Mouse (Mus musculus): ENCODE measurements around the gene 6030498E09Rik. TPM values are rescaled to one million over a fixed set of nuclear protein-coding genes. Genes with fewer than 3 reads are reported as not detected.

Gene 6030498E09Rik
- not detected in 2 replicates for polyA plus RNA-seq (2016; fragmentation: Nextera tagmentation; extraction: Ambion mirVana)

- ATAC-seq (ENCODE audit: low FRiP score, low read depth), result no peak
- Histone ChIP-seq H3K4me3 (no peak within 1 kb of the TSS), H3K9me3 (no peaks in the 10 kb centered on the region), H3K36me3 (no peaks in the 10 kb centered on the region), H3K9ac (replicated peaks) (no peak within 1 kb of the TSS), H3K4me2 (replicated peaks) (no peak within 1 kb of the TSS), H3K27me3 (no peaks in the 10 kb centered on the region), H3K27ac (replicated peaks) (no peak within 1 kb of the TSS), H3K4me1 (no peaks in the 10 kb centered on the region)
- WGBS, result 83% methylated on average over 9 of the region's 9 CpGs
Observed at GRCm38 (mm10) chrX:38772478-38772877, at the start of gene 6030498E09Rik. 6030498E09Rik (plus strand) TSS chrX:38772671.

GRCm38 (mm10) chrX:38730081-38730480, 42.4 kb upstream of the 6030498E09Rik start:
- H3K9ac ChIP-seq (replicated peaks), result no peak overlapping the region
- 0 out of 2 replicates have a peak, but pooled peaks cover 2% of the 10 kb centered on the region for H3K4me1 ChIP-seq
- H3K9me3 ChIP-seq, result no peaks in the 10 kb centered on the region
- no peaks in the 10 kb centered on the region for H3K36me3 ChIP-seq
- no peak; the same call in 1 of the 2 replicates for ATAC-seq (ENCODE audit: low FRiP score, low read depth)
- no peak overlapping the region for H3K4me2 ChIP-seq (replicated peaks)
- WGBS, result 49% methylated on average over 3 of the region's 5 CpGs
- no peaks in the 10 kb centered on the region for H3K27me3 ChIP-seq
- no peak overlapping the region for H3K4me3 ChIP-seq
- H3K27ac ChIP-seq (replicated peaks), result no peak overlapping the region

- Histone ChIP-seq H3K27me3 (no peaks in the 10 kb centered on the region), H3K4me3 (no peak overlapping the region), H3K4me1 (0 out of 2 replicates have a peak, but pooled peaks cover 2% of the 10 kb centered on the region), H3K4me2 (replicated peaks) (no peak overlapping the region), H3K9me3 (no peaks in the 10 kb centered on the region), H3K36me3 (no peaks in the 10 kb centered on the region), H3K27ac (replicated peaks) (no peak overlapping the region), H3K9ac (replicated peaks) (no peak overlapping the region)
- ATAC-seq (ENCODE audit: low FRiP score, low read depth), result no peak
- 39% methylated on average over 2 of the region's 2 CpGs for WGBS
Observed at GRCm38 (mm10) chrX:38730639-38731038, 41.8 kb upstream of the 6030498E09Rik start.

GRCm38 (mm10) chrX:38733683-38734082, 38.8 kb upstream of the 6030498E09Rik start:
- Histone ChIP-seq H3K4me1 (0 out of 2 replicates have a peak, but pooled peaks cover 2% of the 10 kb centered on the region), H3K27me3 (no peaks in the 10 kb centered on the region), H3K4me3 (no peak overlapping the region), H3K27ac (replicated peaks) (no peak overlapping the region), H3K36me3 (no peaks in the 10 kb centered on the region), H3K9ac (replicated peaks) (no peak overlapping the region), H3K4me2 (replicated peaks) (no peak overlapping the region), H3K9me3 (no peaks in the 10 kb centered on the region)
- no peak for ATAC-seq (ENCODE audit: low FRiP score, low read depth)
- 91% methylated on average over 5 of the region's 5 CpGs for WGBS

GRCm38 (mm10) chrX:38734916-38735880, 37.3 kb upstream of the 6030498E09Rik start:
- ATAC-seq (ENCODE audit: low FRiP score, low read depth), result no peak
- 57% methylated on average over 13 of the region's 13 CpGs for WGBS
- H3K27ac ChIP-seq (replicated peaks), result no peak overlapping the region

GRCm38 (mm10) chrX:38771453-38771852, 1.0 kb upstream of the 6030498E09Rik start:
- ATAC-seq (ENCODE audit: low FRiP score, low read depth), result no peak
- Histone ChIP-seq H3K4me1 (no peaks in the 10 kb centered on the region), H3K9ac (replicated peaks) (no peak overlapping the region), H3K4me2 (replicated peaks) (no peak overlapping the region), H3K4me3 (no peak overlapping the region), H3K27me3 (no peaks in the 10 kb centered on the region), H3K36me3 (no peaks in the 10 kb centered on the region), H3K9me3 (no peaks in the 10 kb centered on the region), H3K27ac (replicated peaks) (no peak overlapping the region)
- WGBS, result 76% methylated on average over 2 of the region's 2 CpGs

More at GRCm38 (mm10) chrX:38734916-38735880, 37.3 kb upstream of the 6030498E09Rik start:
- no peak overlapping the region for H3K4me3 ChIP-seq
- no peak overlapping the region for H3K4me2 ChIP-seq (replicated peaks)
- no peak overlapping the region for H3K9ac ChIP-seq (replicated peaks)
- H3K4me1 ChIP-seq, result no peaks in the 10 kb centered on the region
- H3K36me3 ChIP-seq, result no peaks in the 10 kb centered on the region
- no peaks in the 10 kb centered on the region for H3K27me3 ChIP-seq
- H3K9me3 ChIP-seq, result no peaks in the 10 kb centered on the region

- WGBS, result 48% methylated on average over 3 of the region's 3 CpGs
- H3K9ac ChIP-seq (replicated peaks), result no peak overlapping the region
- peak; percentile 52; the same call in 1 of the 2 replicates for ATAC-seq (ENCODE audit: low FRiP score, low read depth)
Observed at GRCm38 (mm10) chrX:38771886-38772285, 585 bp upstream of the 6030498E09Rik start.

GRCm38 (mm10) chrX:38794373-38794772, 21.9 kb downstream of the 6030498E09Rik start:
- no peaks in the 10 kb centered on the region for H3K27me3 ChIP-seq
- WGBS, result 74% methylated on average over 3 of the region's 3 CpGs
- H3K4me2 ChIP-seq (replicated peaks), result no peak overlapping the region
- ATAC-seq (ENCODE audit: low FRiP score, low read depth), result no peak
- no peaks in the 10 kb centered on the region for H3K36me3 ChIP-seq
- H3K9me3 ChIP-seq, result no peaks in the 10 kb centered on the region
- H3K9ac ChIP-seq (replicated peaks), result no peak overlapping the region
- H3K27ac ChIP-seq (replicated peaks), result no peak overlapping the region
- no peak overlapping the region for H3K4me3 ChIP-seq
- no peaks in the 10 kb centered on the region for H3K4me1 ChIP-seq

More at GRCm38 (mm10) chrX:38771886-38772285, 585 bp upstream of the 6030498E09Rik start:
- H3K27ac ChIP-seq (replicated peaks), result no peak overlapping the region
- H3K4me3 ChIP-seq, result no peak overlapping the region
- no peaks in the 10 kb centered on the region for H3K4me1 ChIP-seq
- H3K9me3 ChIP-seq, result no peaks in the 10 kb centered on the region
- no peak overlapping the region for H3K4me2 ChIP-seq (replicated peaks)
- H3K27me3 ChIP-seq, result no peaks in the 10 kb centered on the region
- H3K36me3 ChIP-seq, result no peaks in the 10 kb centered on the region

- no peak overlapping the region for H3K4me2 ChIP-seq (replicated peaks)
- no peaks in the 10 kb centered on the region for H3K4me1 ChIP-seq
- ATAC-seq (ENCODE audit: low FRiP score, low read depth), result peak; percentile 58; the same call in 1 of the 2 replicates
- H3K27me3 ChIP-seq, result no peaks in the 10 kb centered on the region
- 44% methylated on average over 3 of the region's 3 CpGs for WGBS
- no peaks in the 10 kb centered on the region for H3K9me3 ChIP-seq
- no peaks in the 10 kb centered on the region for H3K36me3 ChIP-seq
- no peak overlapping the region for H3K27ac ChIP-seq (replicated peaks)
- H3K9ac ChIP-seq (replicated peaks), result no peak overlapping the region
- no peak overlapping the region for H3K4me3 ChIP-seq
Observed at GRCm38 (mm10) chrX:38813934-38814333, 41.5 kb downstream of the 6030498E09Rik start.

GRCm38 (mm10) chrX:38816841-38817240, 44.4 kb downstream of the 6030498E09Rik start:
- WGBS, result 83% methylated on average over 3 of the region's 3 CpGs

GRCm38 (mm10) chrX:38958571-38958970, 186.1 kb downstream of the 6030498E09Rik start:
- Histone ChIP-seq H3K27ac (replicated peaks) (no peak overlapping the region), H3K36me3 (no peaks in the 10 kb centered on the region), H3K27me3 (no peaks in the 10 kb centered on the region), H3K4me2 (replicated peaks) (no peak overlapping the region), H3K9ac (replicated peaks) (no peak overlapping the region), H3K4me1 (no peaks in the 10 kb centered on the region), H3K4me3 (no peak overlapping the region), H3K9me3 (no peaks in the 10 kb centered on the region)
- 78% methylated on average over 1 of the region's 1 CpGs for WGBS
- no peak for ATAC-seq (ENCODE audit: low FRiP score, low read depth)

More at GRCm38 (mm10) chrX:38816841-38817240, 44.4 kb downstream of the 6030498E09Rik start:
- Histone ChIP-seq H3K4me1 (no peaks in the 10 kb centered on the region), H3K9ac (replicated peaks) (no peak overlapping the region), H3K27me3 (no peaks in the 10 kb centered on the region), H3K9me3 (no peaks in the 10 kb centered on the region), H3K4me3 (no peak overlapping the region), H3K36me3 (no peaks in the 10 kb centered on the region), H3K4me2 (replicated peaks) (no peak overlapping the region), H3K27ac (replicated peaks) (no peak overlapping the region)
- no peak for ATAC-seq (ENCODE audit: low FRiP score, low read depth)

- H3K4me2 ChIP-seq (replicated peaks), result no peak overlapping the region
- 91% methylated on average over 5 of the region's 5 CpGs for WGBS
- H3K4me1 ChIP-seq, result no peaks in the 10 kb centered on the region
- H3K36me3 ChIP-seq, result no peaks in the 10 kb centered on the region
- no peak overlapping the region for H3K27ac ChIP-seq (replicated peaks)
- H3K9me3 ChIP-seq, result no peaks in the 10 kb centered on the region
- ATAC-seq (ENCODE audit: low FRiP score, low read depth), result no peak
- no peak overlapping the region for H3K9ac ChIP-seq (replicated peaks)
- H3K4me3 ChIP-seq, result no peak overlapping the region
- H3K27me3 ChIP-seq, result no peaks in the 10 kb centered on the region
Observed at GRCm38 (mm10) chrX:38996265-38996664, 223.8 kb downstream of the 6030498E09Rik start.
